Mouse (Mus musculus): ENCODE measurements around the gene Rnf216. TPM values are rescaled to one million over a fixed set of nuclear protein-coding genes. Genes with fewer than 3 reads are reported as not detected.

The Rnf216 gene
- total RNA-seq, 2 experiments from 2014 or later: 15.5 to 17.0 TPM

DNA sequence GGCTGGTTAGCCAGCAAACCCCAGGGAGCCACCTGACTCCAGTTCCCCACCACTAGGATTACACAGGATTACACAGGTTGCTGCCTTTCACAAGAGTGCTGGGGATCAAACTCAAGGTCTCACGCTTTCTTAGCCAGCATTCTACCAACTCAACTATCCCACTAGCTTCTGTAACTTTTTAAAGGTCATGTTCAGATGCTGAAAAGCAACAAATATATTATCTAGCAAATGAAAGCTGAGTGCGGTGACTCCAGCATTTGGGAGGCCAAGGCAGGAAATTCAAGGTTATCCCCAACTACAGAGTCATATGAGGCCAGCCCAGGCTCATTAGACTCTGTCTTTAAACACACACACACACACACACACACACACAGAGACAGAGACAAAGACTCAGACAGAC, 9.6 kb downstream of the Rnf216 start:
- DNase-seq (ENCODE audit: low spot score): no peak

DNA sequence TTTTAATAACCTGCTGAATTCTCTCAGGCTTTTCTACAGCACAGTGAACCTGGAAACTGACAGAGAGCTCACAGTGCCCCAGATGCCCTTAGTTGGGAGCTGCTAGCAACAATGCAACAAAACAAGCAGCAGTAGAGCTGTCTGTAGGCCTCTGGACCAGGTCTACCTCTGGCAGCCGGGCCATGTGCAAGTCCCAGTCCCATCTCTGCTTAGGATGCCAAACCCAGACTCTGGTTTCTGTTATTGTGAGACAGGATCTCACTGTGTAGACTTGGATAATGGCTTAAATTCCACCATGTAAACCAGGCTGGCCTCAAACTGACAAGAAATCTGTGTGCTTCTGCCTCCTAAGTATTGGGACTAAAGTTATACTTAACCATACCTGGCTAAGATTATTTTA, 11.2 kb downstream of the Rnf216 start:
- no peak for DNase-seq (ENCODE audit: low spot score)

DNA sequence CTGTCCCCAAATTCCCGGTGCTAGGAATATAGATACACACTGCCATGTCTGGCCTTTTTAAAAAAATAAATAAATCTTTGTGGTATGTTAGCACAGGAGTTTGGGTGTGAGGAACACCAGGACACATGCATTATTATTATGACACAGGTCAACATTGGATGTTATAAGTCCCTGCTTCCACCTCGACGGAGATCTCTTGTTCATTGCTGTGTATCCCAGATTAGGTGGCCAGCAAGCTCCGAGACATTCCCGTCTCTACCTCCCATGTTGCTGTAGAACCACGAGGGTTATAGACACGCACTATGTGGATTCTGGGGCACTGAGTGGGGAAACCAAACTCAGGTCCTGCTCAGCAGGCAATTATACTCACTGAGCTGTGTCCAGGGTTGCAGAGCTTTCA, 17.5 kb downstream of the Rnf216 start:
- DNase-seq (ENCODE audit: low spot score): no peak

DNA sequence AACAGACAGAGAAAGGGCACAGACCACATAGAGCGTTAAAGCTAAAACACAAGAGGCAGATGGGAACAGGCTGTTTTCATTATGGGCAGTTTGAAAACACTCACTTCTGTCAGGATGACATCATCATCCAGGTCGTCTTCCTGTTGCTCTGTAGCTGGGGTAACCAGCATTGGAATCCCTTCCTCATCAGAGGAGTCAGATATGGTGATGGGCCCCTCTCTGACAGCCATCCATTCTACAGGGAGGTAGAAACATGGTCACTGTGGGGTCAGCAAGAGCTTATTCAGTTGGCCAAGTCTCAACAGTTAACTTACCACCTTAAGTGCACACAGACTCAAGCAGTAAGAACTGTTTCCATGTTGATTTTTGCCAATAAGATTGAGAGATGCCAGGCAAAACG, 19.9 kb downstream of the Rnf216 start:
- no peak for DNase-seq (ENCODE audit: low spot score)

DNA sequence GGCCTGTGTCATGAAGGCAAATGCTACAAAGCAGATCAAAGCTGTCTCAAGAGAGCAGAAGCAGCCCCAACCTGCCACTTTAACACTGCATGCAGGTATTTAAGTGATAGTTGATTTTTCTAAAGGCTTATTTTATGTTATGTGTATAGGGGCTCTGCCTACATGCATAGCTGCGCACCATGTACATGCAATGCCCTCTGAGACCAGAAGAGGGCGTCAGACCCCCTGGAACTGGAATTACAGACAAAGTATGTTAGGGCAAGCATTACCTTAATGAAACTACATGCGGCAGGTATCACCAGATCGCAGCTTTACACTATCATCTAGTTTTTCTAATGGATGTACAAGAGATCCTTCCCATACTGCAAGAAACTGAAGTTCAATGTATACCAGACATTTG, 27.9 kb downstream of the Rnf216 start:
- no peak for DNase-seq (ENCODE audit: low spot score)

DNA sequence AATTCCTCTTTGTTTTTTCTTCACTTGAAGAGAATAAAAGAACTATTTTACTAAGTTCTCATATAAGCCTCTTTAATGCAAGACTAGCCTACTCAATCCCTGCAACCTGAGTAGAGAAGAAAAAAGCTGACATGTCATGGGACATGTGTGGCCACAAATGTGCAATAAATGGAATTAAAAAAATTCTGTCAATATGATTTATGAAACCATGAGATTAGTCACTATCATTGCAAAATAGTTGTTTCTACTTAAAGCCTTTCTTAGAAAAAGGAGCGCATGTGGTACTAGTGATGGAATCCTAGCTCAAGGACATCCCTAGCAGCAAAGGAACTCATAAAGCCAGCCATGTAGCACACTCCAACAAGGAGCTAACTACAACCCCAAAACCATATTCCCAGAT, 33.0 kb downstream of the Rnf216 start:
- no peak for DNase-seq (ENCODE audit: low spot score)

DNA sequence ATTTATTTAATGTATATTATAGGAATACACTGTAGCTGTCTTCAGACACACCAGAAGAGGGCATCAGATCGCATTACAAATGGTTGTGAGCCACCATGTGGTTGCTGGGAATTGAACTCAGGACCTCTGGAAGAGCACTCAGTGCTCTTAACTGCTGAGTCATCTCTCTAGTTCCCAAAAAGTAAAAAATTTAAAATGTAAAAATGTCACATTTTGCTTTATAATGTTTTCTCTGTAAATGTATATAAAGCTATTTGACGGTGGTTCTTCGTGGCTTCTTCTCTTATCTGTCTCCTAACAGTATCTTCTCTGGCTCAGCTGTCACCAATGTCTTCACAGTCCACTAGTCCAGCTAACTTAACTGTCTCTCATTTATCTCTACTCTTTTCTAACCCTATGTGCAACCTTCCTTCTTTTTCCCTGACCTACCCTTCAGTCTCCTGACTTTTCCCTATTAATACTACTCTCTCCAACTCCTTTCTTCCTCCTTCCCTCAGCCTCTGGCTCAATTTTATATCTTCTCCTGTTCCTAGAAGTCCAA, 36.1 kb downstream of the Rnf216 start:
- DNase-seq (ENCODE audit: low spot score): no peak

DNA sequence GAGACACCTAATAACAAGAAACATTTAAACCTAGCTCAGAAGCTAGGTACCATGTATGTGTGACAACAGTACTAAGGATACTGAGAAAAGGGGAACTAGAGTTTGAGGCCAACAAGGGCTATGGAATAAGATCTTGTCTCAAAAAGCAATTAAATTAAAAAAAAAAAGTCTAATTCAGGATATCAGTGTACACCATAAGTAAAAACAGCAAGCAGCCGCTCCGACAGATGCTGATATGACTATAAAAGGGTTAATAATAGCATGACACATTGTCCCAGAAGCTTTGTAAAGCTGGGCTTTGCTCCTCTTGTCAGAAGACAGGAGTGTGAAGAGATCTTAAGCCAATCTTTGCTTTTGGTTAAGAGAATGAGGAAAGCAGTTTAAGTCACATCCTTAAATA, 36.8 kb downstream of the Rnf216 start:
- no peak for DNase-seq (ENCODE audit: low spot score)

DNA sequence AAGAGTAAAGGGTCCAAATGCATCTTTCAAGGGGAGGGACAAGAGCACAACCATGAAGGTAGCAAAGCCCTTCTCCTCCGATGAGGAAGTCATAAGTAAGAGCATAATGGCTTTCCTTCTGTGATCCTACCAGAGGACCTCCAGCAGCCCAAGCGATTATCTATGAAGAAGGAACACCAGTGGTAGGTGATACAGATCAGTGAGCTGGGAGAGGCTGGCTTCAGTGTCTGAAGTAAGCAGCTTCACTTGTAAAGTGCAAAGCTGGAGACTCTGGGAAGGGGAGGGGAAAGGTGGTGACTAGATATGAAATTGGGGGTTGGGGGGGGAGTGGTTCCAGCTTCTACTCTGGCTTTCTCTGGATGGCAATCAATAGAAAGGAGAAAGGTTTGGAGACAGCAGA, 43.7 kb downstream of the Rnf216 start:
- DNase-seq (ENCODE audit: low spot score): no peak

DNA sequence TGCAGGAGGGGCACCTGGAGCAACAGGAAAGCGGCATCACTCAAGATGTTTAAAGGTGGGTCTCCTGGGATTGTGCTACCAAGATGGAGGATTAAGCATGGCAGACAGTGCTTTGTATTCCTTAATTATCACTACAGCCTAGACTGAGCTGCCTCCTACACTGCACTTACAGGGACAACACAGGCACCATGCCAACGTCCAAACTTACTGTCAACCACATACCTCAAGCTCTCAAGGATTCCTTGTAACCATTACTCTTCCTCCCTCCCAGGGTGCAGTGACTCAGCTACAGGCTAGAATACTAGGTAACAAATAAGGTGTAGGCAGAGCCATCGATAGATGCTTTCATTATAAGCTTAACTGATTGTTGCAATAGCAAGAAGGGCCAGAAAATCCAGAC, 44.4 kb downstream of the Rnf216 start:
- DNase-seq (ENCODE audit: low spot score): no peak

DNA sequence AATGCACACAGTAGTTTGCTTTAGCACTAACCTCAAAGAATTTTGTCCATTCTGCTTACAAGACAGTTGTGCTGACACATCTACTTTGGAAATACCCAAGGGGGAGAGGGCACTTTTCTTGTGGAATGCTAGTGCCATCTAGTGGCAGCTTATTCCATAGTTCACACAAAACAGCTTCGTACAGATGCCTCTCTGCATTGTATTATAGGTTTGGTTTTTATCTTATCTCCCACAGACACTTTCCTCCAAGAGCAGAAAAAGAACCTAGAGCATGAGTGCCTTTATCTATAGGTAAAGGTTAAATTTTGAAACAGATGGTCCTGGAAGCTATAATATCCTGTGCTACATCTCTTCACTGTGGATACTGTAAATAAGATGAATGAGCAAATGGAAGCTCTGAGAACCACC, 46.2 kb downstream of the Rnf216 start:
- peak; percentile 78 for DNase-seq (ENCODE audit: low spot score)

DNA sequence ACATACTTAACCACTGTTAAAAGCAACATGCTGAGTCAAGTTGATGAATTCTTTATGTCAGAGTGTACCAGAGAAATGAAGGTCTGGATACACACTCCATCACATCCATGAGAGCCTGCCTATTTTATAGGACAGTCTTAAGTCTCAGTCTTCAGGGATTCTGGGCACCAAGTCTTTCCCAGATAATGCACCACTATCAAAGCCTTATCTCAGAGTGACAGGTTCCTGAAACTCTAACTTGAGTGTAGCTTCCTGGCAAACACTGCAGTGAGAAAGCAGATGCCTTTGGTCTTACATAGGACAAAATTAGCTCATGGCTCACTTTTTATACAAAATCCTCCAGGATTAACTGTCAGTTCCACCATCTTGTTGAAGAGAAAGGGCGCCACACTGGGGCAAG, 46.7 kb downstream of the Rnf216 start:
- DNase-seq (ENCODE audit: low spot score): no peak

DNA sequence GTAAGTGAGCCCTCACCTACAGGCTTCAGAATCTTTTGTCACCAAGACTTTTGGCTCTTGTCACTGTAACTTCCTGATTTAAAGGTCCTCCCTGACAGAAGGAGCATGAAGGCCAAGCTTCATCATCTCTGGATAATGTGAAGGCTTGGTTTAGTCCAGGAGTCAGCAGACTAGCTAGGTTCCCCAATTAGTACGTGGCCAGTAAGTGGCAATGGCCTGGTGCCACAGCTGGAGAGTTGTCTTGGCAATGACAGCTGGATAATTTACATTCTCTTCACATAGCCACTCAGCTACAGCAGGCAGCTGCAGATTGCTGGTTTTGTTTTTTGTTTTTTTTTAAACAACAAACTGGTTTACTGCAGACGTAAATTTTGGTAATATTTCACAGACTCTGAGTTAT, 47.6 kb downstream of the Rnf216 start:
- DNase-seq (ENCODE audit: low spot score): no peak

DNA sequence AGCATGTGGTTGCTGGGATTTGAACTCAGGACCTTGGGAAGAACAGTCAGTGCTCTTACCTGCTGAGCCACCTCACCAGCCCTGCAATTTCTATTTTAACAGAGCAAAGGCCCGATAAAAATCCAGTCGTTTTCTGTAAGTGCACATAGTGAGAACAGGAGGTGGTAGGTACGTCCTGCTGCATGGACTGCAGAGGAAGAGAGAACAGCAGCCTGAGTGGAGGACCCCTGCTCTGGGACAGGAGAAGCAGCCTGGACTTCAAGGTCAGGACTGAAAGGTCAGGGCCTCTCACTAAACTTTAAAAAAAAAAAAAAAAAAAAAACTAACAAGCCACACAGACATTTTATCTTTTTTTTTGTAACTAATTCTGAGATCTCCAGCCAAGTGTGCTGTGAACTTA, 50.5 kb downstream of the Rnf216 start:
- no peak for DNase-seq (ENCODE audit: low spot score)

DNA sequence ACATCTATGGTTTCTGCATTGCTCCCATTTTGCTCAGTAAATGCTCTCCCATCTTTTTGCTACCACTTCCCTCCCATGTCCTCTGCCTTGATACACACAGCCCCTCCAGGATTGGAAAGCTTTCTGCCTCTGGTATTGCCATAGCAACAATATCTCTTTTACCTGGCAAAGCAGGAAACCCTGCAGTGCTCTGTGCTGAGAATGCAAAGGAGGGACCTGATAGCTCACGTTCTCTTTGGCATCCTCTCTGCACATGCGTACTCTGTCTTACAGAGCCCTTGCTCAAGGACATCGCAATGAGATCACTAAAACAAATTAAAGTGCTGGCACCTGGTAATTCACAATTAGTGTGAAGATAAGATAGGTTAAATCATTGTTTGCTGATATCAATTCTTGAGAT, 51.3 kb downstream of the Rnf216 start:
- DNase-seq (ENCODE audit: low spot score): no peak

DNA sequence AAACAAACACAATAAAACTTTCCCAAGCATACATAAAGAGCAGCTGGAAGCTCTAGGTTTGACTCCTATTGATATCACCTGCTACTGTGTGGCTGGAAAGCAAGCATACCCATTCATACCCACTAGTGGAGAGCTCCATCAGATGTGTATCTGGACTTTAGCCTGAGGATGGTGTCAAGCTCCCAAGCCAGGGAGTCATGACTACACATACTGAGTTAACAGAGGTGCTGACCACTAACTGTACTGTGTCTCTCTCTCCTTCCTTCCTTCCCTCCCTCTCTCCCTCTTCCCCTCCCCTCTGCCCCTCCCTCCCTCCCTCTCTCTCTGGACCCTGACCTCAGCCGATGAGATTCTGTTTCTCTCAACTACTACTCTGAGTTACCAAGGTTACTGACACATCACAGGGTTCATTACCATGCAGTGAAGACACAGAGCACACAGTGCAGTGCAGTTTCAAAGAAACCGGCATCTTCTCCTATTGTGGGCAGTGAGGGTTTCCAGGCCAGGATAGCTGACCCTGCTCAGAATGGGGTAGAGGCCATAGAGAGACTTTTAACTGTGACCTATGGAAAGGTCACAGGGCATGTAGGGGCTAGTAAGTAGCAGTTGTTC, 51.9 kb downstream of the Rnf216 start:
- DNase-seq (ENCODE audit: low spot score): no peak

DNA sequence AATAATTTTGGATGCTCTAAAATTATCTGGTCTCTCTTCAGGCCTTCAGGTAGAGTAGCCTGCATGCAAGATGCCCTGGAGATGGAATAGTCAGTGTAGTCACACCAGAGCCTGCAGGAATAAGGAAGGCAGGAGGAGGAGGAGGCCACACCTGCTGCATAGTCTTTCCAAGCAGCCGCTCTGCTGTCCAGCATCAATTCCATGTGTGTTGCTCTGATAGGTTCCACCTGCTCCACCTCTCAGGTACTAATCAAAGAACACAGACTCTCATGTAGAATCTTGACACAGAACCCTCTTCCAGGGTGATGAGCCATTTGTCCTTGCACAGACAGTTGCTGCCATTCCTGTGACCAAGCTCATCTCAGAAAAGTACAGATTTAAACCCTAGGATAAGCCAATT, 52.8 kb downstream of the Rnf216 start:
- no peak for DNase-seq (ENCODE audit: low spot score)

DNA sequence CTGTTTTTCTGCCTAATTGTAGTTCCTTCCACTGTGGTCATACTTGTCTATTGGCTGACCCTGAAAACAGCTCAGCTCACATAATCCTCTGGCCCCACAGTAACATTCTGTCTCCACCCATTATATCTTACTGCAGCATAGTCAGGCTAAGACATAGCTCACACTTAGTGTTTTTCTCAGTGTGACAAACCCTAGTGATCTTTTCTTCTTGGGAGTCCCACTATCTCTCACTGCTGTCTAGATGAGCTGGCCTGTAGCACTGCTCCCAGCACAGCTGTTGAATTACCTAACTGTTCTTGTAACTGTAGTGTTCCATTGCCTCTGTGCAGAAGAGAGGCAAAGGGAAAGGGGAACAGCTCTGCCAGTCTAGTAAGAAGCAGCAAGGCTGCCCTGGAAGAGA, 53.6 kb downstream of the Rnf216 start:
- no peak for DNase-seq (ENCODE audit: low spot score)

DNA sequence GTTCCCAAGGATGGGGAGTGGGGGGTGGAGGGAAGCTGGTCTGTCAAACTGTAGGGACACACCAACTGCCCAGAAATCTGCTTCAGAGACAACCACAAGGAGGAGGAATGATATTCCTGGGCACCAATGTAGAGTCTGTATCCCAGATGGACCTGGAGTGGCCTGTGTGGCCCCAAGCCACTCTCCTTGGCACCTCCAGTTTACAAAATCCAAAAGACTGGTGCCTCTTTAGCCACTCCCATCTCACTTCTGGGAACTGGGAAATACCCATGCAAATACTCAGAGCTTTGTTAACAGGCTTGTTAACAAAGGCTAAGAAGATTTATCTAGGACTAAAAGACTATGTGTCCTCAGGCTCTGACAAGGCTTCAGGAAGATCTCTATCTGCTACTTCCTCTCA, 54.1 kb downstream of the Rnf216 start:
- no peak for DNase-seq (ENCODE audit: low spot score)

DNA sequence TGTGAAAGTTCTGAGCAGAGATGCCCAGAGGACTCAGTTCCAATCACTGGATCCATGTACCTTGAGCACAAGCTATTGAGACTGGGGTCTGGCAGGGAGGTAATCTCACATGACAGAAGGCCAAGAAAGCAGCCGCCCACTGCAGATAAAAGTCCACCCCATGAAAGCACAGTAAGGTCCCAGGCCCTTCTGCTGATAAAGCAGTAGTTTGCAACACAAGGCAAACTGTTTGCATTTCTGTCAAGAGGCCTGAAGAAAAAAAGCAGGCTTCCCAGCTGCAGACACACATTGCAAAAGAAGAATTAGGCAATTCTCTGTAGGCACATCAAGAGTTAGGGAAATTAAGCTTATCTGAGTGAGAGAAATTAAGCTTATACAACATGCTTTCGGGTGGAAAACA, 54.6 kb downstream of the Rnf216 start:
- no peak for DNase-seq (ENCODE audit: low spot score)

DNA sequence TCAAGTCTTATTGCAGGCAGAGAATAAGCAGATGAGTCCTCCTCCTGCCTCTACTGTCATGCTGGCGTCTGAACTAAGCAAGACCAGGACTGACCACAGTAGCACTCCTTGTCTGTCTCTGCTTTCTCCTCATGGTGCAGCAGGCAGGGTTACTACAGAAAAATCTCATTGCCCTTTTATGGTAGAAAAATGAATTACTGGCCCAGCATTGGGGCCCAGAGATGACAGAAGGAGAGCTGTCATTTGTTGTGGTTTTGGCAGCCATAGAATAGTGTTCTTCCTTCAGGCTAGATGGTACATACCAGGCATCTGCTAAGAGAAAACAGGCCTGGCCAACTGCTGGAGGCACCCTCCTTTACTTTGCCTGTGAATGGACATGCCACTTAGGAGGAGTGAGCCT, 55.0 kb downstream of the Rnf216 start:
- DNase-seq (ENCODE audit: low spot score): no peak

DNA sequence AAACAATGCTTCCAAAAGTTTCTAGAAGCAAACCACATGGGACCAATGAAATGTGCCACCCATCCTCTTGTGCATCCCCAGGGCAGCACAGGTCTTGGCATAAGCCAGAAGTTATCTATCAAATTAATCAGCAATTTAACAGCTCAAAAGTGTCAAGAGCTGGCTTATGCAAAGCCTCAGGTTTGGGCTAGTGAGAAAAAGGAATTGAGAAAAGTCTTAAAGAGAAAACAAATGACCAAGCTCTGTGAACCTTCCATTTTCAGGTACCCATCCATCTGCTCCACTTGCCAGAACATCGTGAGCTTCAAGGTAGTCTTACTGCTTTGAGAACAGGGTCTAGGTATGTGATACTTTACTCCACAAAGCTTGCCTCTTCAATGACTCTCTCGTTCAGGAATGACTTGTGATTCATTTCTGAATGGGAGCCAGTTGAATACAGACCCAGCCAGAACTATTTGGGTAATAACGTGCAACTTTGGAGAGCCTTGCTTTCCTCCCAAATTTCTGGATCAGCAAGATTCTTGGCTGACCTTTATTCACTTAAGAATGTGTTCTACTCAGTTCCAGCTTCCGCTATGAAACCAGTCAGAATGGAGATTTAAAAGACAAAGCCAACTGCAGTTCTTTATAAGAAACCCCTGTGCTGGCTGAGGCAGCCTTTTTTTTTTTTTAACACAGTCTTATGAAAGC, 56.5 kb downstream of the Rnf216 start:
- peak; percentile 85 for DNase-seq (ENCODE audit: low spot score)

DNA sequence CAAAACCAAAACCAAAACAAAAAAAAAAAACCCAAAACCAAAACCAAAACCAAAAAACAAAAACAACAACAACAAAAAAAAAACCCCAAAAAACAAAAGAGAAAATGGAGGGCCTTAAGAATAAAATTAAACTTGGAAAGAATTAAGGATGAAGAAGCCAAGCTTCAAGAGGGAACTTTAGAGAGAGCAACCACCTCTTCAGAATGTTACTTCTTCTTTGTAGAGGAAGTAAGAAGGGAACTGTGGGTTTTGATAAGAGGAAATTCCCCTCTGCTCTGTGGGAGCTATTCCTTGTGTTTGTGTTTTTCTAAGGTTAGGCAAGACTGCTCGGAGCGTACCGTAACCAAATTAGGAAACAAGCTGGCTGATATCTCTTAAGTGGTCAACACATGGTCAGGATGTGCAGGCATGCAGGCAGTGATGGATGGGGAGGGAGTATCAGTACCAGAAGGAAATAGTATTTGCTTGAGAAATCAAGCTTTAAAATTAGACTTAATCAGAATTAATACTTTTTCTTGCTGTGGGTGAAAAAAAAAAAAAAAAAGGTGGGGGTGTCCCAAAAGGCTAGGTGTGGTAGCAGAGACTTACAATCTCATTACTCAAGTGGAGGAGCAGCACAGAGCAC, 57.2 kb downstream of the Rnf216 start:
- DNase-seq (ENCODE audit: low spot score): no peak
